ENCODE assay signal across 9 mouse cellular contexts in genomic region chr11:74408587-74409446, GRCm38 (mm10). TPM values are rescaled to one million over a fixed set of nuclear protein-coding genes. Genes with fewer than 3 reads are reported as not detected.
A peak's percentile ranks its signal among the peaks of the same experiment; 100 is the strongest.
DNase-seq lines count a peak whose midpoint lies in the region; ATAC-seq and TF ChIP-seq lines count a peak whose summit lies in the region.
"Had no signal": no experiment of that assay in that cellular context is flagged by ENCODE, and none has a peak within 500 bp of the region (broad histone marks: within the 10 kb centered on the region; RNA-seq: fewer than 3 reads in every experiment).

No protein-coding gene starts in this region.

- no peak overlapping the region for H3K4me2 ChIP-seq in intestine, embryonic 14.5 days (ENCODE audit: low read length)
- no peak overlapping the region for H3K4me2 ChIP-seq in stomach, postnatal 0 days (replicated peaks; ENCODE audit: low read depth)

- 54% methylated on average over 4 of the region's 4 CpGs for WGBS in intestine, embryonic 14.5 days
- 40% methylated on average over 4 of the region's 4 CpGs for WGBS in stomach, postnatal 0 days

- peaks cover 22% of the 10 kb centered on the region for H3K4me1 ChIP-seq in intestine, embryonic 14.5 days (replicated peaks; ENCODE audit: control insufficient read depth, insufficient read depth, low read length)
- peaks cover 7% of the 10 kb centered on the region for H3K4me1 ChIP-seq in stomach, postnatal 0 days (replicated peaks; ENCODE audit: control insufficient read depth, insufficient read depth)

- intact Hi-C loops in gastrocnemius, postnatal 14 days (cut with DNase I; ENCODE audit: low total_unique reads) = no loop called here

- H3K9me3 ChIP-seq in intestine, embryonic 14.5 days (ENCODE audit: control insufficient read depth, low read length) = no peaks in the 10 kb centered on the region
- no peaks in the 10 kb centered on the region for H3K9me3 ChIP-seq in stomach, postnatal 0 days (ENCODE audit: control insufficient read depth, low read length)

- peak overlapping the region; percentile 65; the same call in 1 of the 2 replicates for H3K27ac ChIP-seq in intestine, embryonic 14.5 days (ENCODE audit: low read depth)
- peak overlapping the region; percentile 67; the same call in 1 of the 2 replicates for H3K27ac ChIP-seq in stomach, postnatal 0 days (replicated peaks)

- TF ChIP-seq EP300 in stomach, postnatal 0 days (optimal IDR thresholded peaks at IDR 0.05) = no peak

- no peak for TF ChIP-seq CTCF in stomach, postnatal 0 days (IDR thresholded peaks at IDR 0.05; ENCODE audit: low read depth)

- no peaks in the 10 kb centered on the region for H3K27me3 ChIP-seq in intestine, embryonic 14.5 days (replicated peaks; ENCODE audit: control insufficient read depth, insufficient read depth, low read length)
- no peaks in the 10 kb centered on the region for H3K27me3 ChIP-seq in stomach, postnatal 0 days (ENCODE audit: control insufficient read depth, insufficient read depth, low read length)

- DNase-seq in adrenal gland, adult 8-10 months = peak; percentile 94
- peak; percentile 73 to 85 for DNase-seq in cerebellum, postnatal 36 days
- DNase-seq in gastrocnemius, postnatal 14 days = peak; percentile 89
- peak; percentile 81 for DNase-seq in intestine, embryonic 14.5 days (ENCODE audit: low spot score)
- peak; percentile 58 to 87 for DNase-seq in left cerebral cortex, adult 9 months (ENCODE audit: low spot score in 2 of 2)
- peak; percentile 15 for DNase-seq in mesoderm, embryonic 11.5 days (ENCODE audit: low read depth, low spot score)
- DNase-seq in stomach, postnatal 0 days (ENCODE audit: low spot score) = peak; percentile 94
- DNase-seq in T-cell, adult 2 months (ENCODE audit: low spot score) = no peak

- no peak overlapping the region for H3K9ac ChIP-seq in intestine, embryonic 14.5 days (ENCODE audit: low read length)
- no peak overlapping the region for H3K9ac ChIP-seq in stomach, postnatal 0 days (ENCODE audit: low read length)

- ATAC-seq in intestine, embryonic 14.5 days (replicated peaks; ENCODE audit: low FRiP score, low TSS enrichment, low read depth) = peak; percentile 66
- peak; percentile 84 for ATAC-seq in stomach, postnatal 0 days (ENCODE audit: low FRiP score, low TSS enrichment)

- no peak overlapping the region for H3K4me3 ChIP-seq in intestine, embryonic 14.5 days (ENCODE audit: low read depth, low read length)
- no peak overlapping the region for H3K4me3 ChIP-seq in stomach, postnatal 0 days (ENCODE audit: low read depth, low read length)
- H3K4me3 ChIP-seq: erythroblast, embryonic 14.5 days had no signal

- H3K36me3 ChIP-seq in intestine, embryonic 14.5 days (ENCODE audit: control insufficient read depth, insufficient read depth, low read length) = no peaks in the 10 kb centered on the region
- H3K36me3 ChIP-seq in stomach, postnatal 0 days (ENCODE audit: control insufficient read depth, insufficient read depth, low read length) = no peaks in the 10 kb centered on the region

RNA-seq across cellular contexts. Expression of gene Olfr412, which starts 46.9 kb away (rescaled TPM):
- not detected for total RNA-seq in adrenal gland, adult 8-10 months (2022)
- not detected for total RNA-seq in gastrocnemius, postnatal 14 days (2021)
- not detected in 2 replicates for polyA plus RNA-seq in intestine, embryonic 14.5 days (2014; fragmentation: Nextera tagmentation; extraction: Ambion mirVana)
- polyA plus RNA-seq in stomach, postnatal 0 days (2015; fragmentation: Nextera tagmentation; extraction: Ambion mirVana) = not detected in 2 replicates
- polyA plus RNA-seq: erythroblast, embryonic 14.5 days had no signal

RNA-seq across cellular contexts. Expression of gene Olfr411, which starts 56.4 kb away (rescaled TPM):
- not detected for total RNA-seq in adrenal gland, adult 8-10 months (2022)
- total RNA-seq in gastrocnemius, postnatal 14 days (2021) = not detected
- polyA plus RNA-seq in intestine, embryonic 14.5 days (2014; fragmentation: Nextera tagmentation; extraction: Ambion mirVana) = not detected in 2 replicates
- polyA plus RNA-seq in stomach, postnatal 0 days (2015; fragmentation: Nextera tagmentation; extraction: Ambion mirVana) = not detected in 2 replicates
- polyA plus RNA-seq: erythroblast, embryonic 14.5 days had no signal
